Mouse (Mus musculus): ENCODE results near the gene Kyat1.
A peak's percentile ranks its signal among the peaks of the same experiment; 100 is the strongest.

The Kyat1 gene

GRCm38 (mm10) chr2:30198021-30198420, 7.6 kb downstream of the Kyat1 start:
- peak; percentile 71; the same call in 1 of the 2 replicates for TF ChIP-seq GATA4 (IDR thresholded peaks at IDR 0.05; ENCODE audit: insufficient replicate concordance, low read length)

GRCm38 (mm10) chr2:30194656-30195055, 11.0 kb downstream of the Kyat1 start:
- TF ChIP-seq GATA4 (IDR thresholded peaks at IDR 0.05; ENCODE audit: insufficient replicate concordance, low read length) = no peak

- TF ChIP-seq GATA4 (IDR thresholded peaks at IDR 0.05; ENCODE audit: insufficient replicate concordance, low read length) = no peak
These were observed 13.7 kb downstream of the Kyat1 start for GRCm38 (mm10) chr2:30191790-30192580.

GRCm38 (mm10) chr2:30185681-30186080, 20.0 kb downstream of the Kyat1 start:
- no peak for TF ChIP-seq GATA4 (IDR thresholded peaks at IDR 0.05; ENCODE audit: insufficient replicate concordance, low read length)

GRCm38 (mm10) chr2:30185276-30185675, 20.4 kb downstream of the Kyat1 start:
- no peak for TF ChIP-seq GATA4 (IDR thresholded peaks at IDR 0.05; ENCODE audit: insufficient replicate concordance, low read length)

GRCm38 (mm10) chr2:30183721-30184120, 21.9 kb downstream of the Kyat1 start:
- TF ChIP-seq GATA4 (IDR thresholded peaks at IDR 0.05; ENCODE audit: insufficient replicate concordance, low read length) = no peak

GRCm38 (mm10) chr2:30182424-30182823, 23.2 kb downstream of the Kyat1 start:
- no peak for TF ChIP-seq GATA4 (IDR thresholded peaks at IDR 0.05; ENCODE audit: insufficient replicate concordance, low read length)

GRCm38 (mm10) chr2:30177700-30178675, 27.7 kb downstream of the Kyat1 start, which contains the start of gene Spout1:
TSS of gene Spout1 (minus strand) at chr2:30178459.
- peak; percentile 17; the same call in 1 of the 2 replicates for TF ChIP-seq GATA4 (IDR thresholded peaks at IDR 0.05; ENCODE audit: insufficient replicate concordance, low read length)

- TF ChIP-seq GATA4 (IDR thresholded peaks at IDR 0.05; ENCODE audit: insufficient replicate concordance, low read length) = no peak
These were observed 29.1 kb downstream of the Kyat1 start for GRCm38 (mm10) chr2:30176561-30176960.

- TF ChIP-seq GATA4 (IDR thresholded peaks at IDR 0.05; ENCODE audit: insufficient replicate concordance, low read length) = no peak
These were observed 29.8 kb downstream of the Kyat1 start for GRCm38 (mm10) chr2:30175897-30176296.

GRCm38 (mm10) chr2:30173541-30174240, 32.0 kb downstream of the Kyat1 start:
- TF ChIP-seq GATA4 (IDR thresholded peaks at IDR 0.05; ENCODE audit: insufficient replicate concordance, low read length) = no peak

- TF ChIP-seq GATA4 (IDR thresholded peaks at IDR 0.05; ENCODE audit: insufficient replicate concordance, low read length) = no peak
These were observed 33.7 kb downstream of the Kyat1 start for GRCm38 (mm10) chr2:30171997-30172382.

GRCm38 (mm10) chr2:30171371-30171996, 34.2 kb downstream of the Kyat1 start, which contains the start of gene Endog:
TSS of gene Endog (plus strand) at chr2:30171493.
- no peak; the same call in 1 of the 2 replicates for TF ChIP-seq GATA4 (IDR thresholded peaks at IDR 0.05; ENCODE audit: insufficient replicate concordance, low read length)

GRCm38 (mm10) chr2:30166677-30167076, 39.0 kb downstream of the Kyat1 start:
- no peak for TF ChIP-seq GATA4 (IDR thresholded peaks at IDR 0.05; ENCODE audit: insufficient replicate concordance, low read length)

Measured in liver, adult (tissue).